Mouse (Mus musculus) erythroblast, embryonic 14.5 days (primary cell): ENCODE data around the gene Cped1. TPM values are rescaled to one million over a fixed set of nuclear protein-coding genes. Genes with fewer than 3 reads are reported as not detected.

Source experiments
- H3K27me3 ChIP-seq: 2 replicates; pipeline ENCODE4 v1.6.1; 2012; ENCODE audit warnings: inconsistent platforms; ENCODE audit not compliant: control insufficient read depth
- H3K36me3 ChIP-seq: 2 replicates; pipeline ENCODE4 v1.6.1; 2012; ENCODE audit warnings: mild to moderate bottlenecking, inconsistent platforms; ENCODE audit not compliant: control insufficient read depth
- H3K4me1 ChIP-seq: 2 replicates; pipeline ENCODE4 v1.6.1; 2012; ENCODE audit warnings: inconsistent platforms; ENCODE audit not compliant: control insufficient read depth
- H3K4me3 ChIP-seq: replicated peaks from 2 replicates; pipeline ENCODE3; 2012; ENCODE audit warnings: moderate library complexity, mild to moderate bottlenecking, inconsistent platforms
- H3K9me3 ChIP-seq: 2 replicates; pipeline ENCODE4 v1.6.1; 2012; ENCODE audit warnings: low read length, inconsistent platforms, mixed read lengths; ENCODE audit not compliant: control insufficient read depth
- GATA1 ChIP-seq: IDR thresholded peaks from 2 replicates; pipeline ENCODE4 v1.6.1; 2012; ENCODE audit warnings: low read length, inconsistent platforms, mixed read lengths
- TAL1 ChIP-seq: IDR thresholded peaks from 3 replicates; pipeline ENCODE4 v1.6.1; 2012; ENCODE audit warnings: low read length, inconsistent platforms, mixed read lengths
- polyA plus RNA-seq: library from polyadenylated mRNA; stranded (reverse); fragments of >175 nt; gene quantifications from 2 replicates; pipeline ENCODE4 v1.2.3, GENCODE M21; 2012

The Cped1 gene
- polyA plus RNA-seq, 1 experiment = 0.02 TPM

DNA sequence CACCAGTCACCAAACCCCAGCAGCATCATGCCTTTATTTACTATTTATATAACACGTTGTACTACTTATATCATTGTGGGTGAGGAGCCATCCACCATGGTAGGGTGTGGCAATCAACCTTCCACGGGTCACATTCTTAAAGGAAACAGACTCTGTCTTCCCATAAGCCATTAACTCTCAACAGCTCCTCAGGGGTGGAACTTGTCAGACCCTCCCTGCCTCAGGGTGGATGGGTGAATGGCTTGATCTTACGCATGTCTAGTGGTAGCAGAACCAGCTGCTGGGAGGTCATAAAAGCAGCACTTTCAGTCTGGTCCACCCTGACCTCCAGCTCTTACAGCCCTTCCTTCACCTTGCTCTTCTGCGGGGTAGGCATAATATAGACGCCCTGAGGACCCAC lies 100.3 kb downstream of the Cped1 start:
- Histone ChIP-seq H3K9me3 (no peaks in the 10 kb centered on the region), H3K27me3 (no peaks in the 10 kb centered on the region), H3K4me1 (no peaks in the 10 kb centered on the region), H3K36me3 (no peaks in the 10 kb centered on the region; the same call in 1 of the 2 replicates), H3K4me3 (no peak overlapping the region)
- TF ChIP-seq GATA1 (no peak), TAL1 (no peak)

DNA sequence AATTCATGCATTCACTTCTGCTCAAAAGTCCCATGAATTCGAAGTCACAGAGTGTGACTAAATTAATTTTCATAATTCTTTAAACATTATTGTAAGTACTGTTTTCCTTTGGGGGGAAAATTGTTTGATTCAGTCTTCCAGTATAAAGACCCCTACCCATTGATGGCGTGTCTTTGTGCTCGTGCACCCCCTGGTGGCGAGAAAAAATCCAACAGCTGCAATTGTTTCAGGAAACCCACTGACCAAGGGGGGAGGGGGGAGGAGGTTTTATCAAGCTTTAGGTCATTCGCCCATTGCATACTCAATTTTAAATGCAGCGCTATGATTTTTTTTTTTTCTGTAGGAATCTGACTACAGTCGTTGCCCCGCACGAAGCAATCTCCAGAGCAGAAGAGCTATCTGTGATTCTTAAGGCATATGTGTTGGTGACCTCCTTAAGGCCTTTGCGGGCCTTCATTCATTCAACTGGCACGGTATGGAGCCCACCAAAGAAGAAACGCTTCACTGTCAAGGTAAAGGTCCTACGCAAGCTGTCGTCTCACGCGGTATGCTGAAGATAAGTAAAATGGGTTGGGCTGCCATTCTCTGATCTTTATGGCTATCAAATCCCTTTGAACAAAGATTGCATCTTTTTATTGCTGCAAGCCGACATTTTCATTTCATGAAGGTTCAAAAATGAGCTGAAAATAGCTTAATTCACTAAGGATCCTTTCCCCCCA lies 102.8 kb downstream of the Cped1 start:
- TF ChIP-seq TAL1 (no peak), GATA1 (no peak)
- Histone ChIP-seq H3K36me3 (no peaks in the 10 kb centered on the region; the same call in 1 of the 2 replicates), H3K27me3 (no peaks in the 10 kb centered on the region), H3K9me3 (no peaks in the 10 kb centered on the region), H3K4me3 (no peak overlapping the region), H3K4me1 (no peaks in the 10 kb centered on the region)

DNA sequence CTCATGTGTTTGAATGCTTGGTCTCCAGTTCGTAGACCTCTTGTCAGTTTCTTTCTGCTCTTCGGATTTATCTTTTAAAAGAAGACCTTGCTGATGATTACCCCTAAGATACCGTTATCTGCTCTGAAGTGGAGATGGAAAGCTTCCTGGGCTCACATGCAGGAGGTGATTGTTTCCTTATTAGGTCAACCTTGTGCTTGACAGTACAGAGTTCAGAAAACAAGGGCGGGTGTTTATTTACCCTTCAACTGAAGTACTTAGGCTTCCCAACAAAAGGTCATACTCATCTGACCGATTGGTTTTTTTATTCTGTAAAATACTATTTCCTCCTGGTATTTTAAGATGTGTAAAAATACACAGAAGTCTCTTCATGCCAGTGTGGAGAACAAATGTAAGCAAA lies 106.1 kb downstream of the Cped1 start:
- no peaks in the 10 kb centered on the region for H3K4me1 ChIP-seq
- no peak for TF ChIP-seq TAL1
- no peak for TF ChIP-seq GATA1
- H3K27me3 ChIP-seq = no peaks in the 10 kb centered on the region
- H3K36me3 ChIP-seq = no peaks in the 10 kb centered on the region; the same call in 1 of the 2 replicates
- H3K4me3 ChIP-seq = no peak overlapping the region
- H3K9me3 ChIP-seq = no peaks in the 10 kb centered on the region

DNA sequence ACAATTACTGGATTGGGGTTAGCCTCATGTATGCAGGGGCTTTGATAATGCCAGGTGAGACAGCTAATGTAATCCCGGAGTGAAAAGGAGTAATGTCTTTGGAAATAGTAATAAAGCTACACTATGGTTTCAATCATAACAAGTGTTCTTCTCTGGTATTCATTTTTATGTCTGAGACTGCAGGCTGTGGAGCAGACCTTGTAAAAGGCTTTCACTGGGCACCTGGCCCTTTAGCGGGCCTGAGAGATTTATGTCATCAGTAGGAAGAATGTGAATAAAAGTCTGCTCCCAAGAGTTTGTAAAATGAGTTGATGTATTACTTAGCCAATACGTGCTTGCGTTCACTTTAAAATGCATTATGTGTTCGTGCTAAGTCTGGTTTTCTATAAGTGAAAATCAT lies 108.1 kb downstream of the Cped1 start:
- Histone ChIP-seq H3K27me3 (no peaks in the 10 kb centered on the region), H3K9me3 (no peaks in the 10 kb centered on the region), H3K36me3 (no peaks in the 10 kb centered on the region; the same call in 1 of the 2 replicates), H3K4me1 (no peaks in the 10 kb centered on the region), H3K4me3 (no peak overlapping the region)
- no peak for TF ChIP-seq TAL1
- no peak for TF ChIP-seq GATA1

DNA sequence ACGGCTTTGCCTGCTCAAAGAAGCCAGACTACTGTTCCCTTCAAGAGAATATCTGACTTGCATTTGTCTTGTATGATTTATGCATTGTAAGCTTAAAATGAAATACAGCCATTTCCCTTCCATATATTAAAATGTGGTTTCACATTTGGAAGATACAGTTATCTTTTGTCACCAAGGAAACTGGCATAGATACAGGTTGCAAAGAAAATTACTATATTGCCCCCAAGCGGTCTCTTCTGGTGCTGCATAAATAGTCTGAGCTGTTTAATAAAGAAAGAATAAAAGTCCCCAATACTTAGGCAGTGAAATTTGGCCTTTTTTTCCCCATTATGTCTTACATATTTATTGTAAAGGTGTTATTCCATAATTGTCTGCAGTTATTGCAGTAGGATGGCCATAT lies 112.0 kb downstream of the Cped1 start:
- Histone ChIP-seq H3K36me3 (no peaks in the 10 kb centered on the region), H3K4me3 (no peak overlapping the region), H3K4me1 (no peaks in the 10 kb centered on the region), H3K9me3 (no peaks in the 10 kb centered on the region), H3K27me3 (no peaks in the 10 kb centered on the region)
- TF ChIP-seq TAL1 = no peak
- no peak for TF ChIP-seq GATA1

DNA sequence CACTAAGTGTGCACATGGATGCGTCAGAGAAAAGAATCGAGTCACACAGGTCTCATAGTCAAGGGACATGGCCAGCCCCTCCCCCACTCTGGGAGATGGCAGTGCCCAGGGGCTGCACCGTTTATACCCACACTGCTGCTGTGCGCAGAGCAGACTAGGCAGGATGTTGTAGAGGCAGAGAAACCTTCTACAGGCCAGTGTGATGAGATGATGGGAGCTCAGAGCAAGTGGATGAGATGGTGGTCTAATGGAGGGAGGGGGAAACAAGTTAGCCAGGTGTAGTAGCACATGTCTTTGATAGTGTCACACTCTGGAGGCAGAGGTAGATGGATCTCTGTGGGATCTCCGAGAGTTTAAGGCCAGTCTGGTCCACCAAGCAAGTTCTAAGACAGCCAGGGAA lies 114.1 kb downstream of the Cped1 start:
- TF ChIP-seq TAL1 = no peak
- TF ChIP-seq GATA1 = no peak
- H3K4me1 ChIP-seq = no peaks in the 10 kb centered on the region

DNA sequence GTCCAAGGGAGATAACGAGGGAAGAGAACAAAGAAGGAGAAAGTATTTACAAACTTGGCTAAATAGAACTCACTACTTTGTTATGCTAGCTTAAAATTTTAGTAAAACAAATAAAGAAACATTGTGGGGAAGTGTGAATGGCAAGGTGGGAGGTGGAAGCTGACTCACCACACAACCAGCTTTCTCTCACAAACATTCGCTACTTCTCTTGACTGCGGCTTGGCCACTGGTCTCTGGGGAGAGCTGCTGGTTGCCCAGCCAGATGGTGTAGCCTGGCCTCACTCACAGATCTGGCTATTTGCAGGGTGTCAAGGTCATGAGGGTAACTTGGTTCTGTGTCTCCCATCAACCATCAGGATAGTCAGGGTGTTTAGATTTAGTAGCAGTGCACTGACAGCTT lies 116.2 kb downstream of the Cped1 start:
- Histone ChIP-seq H3K4me1 (no peaks in the 10 kb centered on the region), H3K4me3 (no peak overlapping the region), H3K27me3 (no peaks in the 10 kb centered on the region), H3K9me3 (no peaks in the 10 kb centered on the region), H3K36me3 (no peaks in the 10 kb centered on the region)
- TF ChIP-seq TAL1 = no peak
- TF ChIP-seq GATA1 = no peak

More for the DNA sequence above, 114.1 kb downstream of the Cped1 start:
- Histone ChIP-seq H3K9me3 (no peaks in the 10 kb centered on the region), H3K4me3 (no peak overlapping the region), H3K27me3 (no peaks in the 10 kb centered on the region), H3K36me3 (no peaks in the 10 kb centered on the region)

DNA sequence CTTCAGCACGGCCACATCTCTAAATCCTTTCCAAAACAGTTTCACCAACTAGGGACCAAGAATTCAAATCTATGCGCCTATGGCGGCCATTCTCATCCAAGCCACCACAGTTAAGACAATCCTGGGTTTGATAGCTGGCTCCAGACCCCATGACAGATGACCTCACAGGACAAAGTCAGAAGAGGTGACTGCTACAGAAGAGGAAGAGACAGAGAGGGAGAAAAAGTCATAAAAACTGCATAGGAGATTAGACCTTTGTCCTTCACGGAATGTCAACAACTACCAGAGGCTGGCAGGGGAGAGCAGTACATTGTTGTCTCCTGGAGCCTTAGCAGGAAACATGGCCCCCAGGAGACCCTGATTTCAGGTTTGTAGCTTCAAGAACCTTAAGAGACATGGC lies 117.0 kb downstream of the Cped1 start:
- no peaks in the 10 kb centered on the region for H3K27me3 ChIP-seq
- H3K36me3 ChIP-seq = no peaks in the 10 kb centered on the region
- no peaks in the 10 kb centered on the region for H3K4me1 ChIP-seq
- H3K9me3 ChIP-seq = no peaks in the 10 kb centered on the region
- H3K4me3 ChIP-seq = no peak overlapping the region
- TF ChIP-seq TAL1 = no peak
- TF ChIP-seq GATA1 = no peak

DNA sequence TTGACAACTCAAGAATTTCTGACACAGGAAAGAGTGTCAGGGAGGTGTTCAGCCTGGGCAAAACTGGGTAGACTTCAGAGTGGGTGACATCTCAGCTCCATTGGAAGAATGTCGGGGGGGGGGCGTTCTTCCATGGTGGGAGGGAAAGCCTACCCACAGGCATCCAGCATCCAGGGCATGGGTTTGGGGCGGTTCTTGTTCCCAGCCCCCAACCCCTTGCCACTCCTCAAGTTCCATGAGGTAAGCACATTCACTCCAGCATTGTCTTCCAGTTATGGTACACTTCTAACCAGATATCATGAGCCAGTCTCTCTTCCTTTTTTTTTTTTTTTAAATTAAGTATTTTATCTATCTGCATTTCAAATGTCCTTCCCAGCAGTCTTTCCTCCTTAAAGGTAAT lies 118.0 kb downstream of the Cped1 start:
- H3K27me3 ChIP-seq = no peaks in the 10 kb centered on the region
- H3K36me3 ChIP-seq = no peaks in the 10 kb centered on the region
- H3K4me1 ChIP-seq = no peaks in the 10 kb centered on the region
- no peak overlapping the region for H3K4me3 ChIP-seq
- TF ChIP-seq GATA1 = no peak
- TF ChIP-seq TAL1 = no peak
- no peaks in the 10 kb centered on the region for H3K9me3 ChIP-seq

DNA sequence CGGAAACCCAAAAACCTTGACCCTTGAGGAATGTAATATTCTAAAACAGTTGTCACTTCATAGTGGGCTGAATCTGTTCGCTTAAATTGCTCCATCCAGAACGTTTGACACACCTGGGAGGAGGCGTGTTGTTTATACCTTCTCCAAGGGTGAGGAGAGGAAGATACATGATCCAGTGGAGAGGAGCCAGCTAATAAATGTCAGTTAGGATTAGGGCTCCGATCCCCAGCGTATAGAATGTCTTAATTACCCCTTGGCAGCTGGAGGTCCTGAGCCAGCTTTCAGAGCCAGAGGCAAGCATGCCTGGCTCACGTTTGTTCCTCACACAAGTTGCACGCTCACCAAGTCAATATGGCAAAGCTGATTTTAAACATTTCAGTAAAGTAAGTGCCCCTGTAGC lies 118.5 kb downstream of the Cped1 start:
- H3K4me3 ChIP-seq = no peak overlapping the region
- no peaks in the 10 kb centered on the region for H3K27me3 ChIP-seq
- TF ChIP-seq GATA1 = no peak
- no peak for TF ChIP-seq TAL1
- H3K4me1 ChIP-seq = no peaks in the 10 kb centered on the region
- H3K36me3 ChIP-seq = no peaks in the 10 kb centered on the region
- H3K9me3 ChIP-seq = no peaks in the 10 kb centered on the region
